13 mouse cellular contexts compared by ENCODE assay signal in genomic region chr19:40249352-40249751, GRCm38 (mm10). TPM values are rescaled to one million over a fixed set of nuclear protein-coding genes. Genes with fewer than 3 reads are reported as not detected.
DNase-seq lines count a peak whose midpoint lies in the region; ATAC-seq and TF ChIP-seq lines count a peak whose summit lies in the region.
"Had no signal": no experiment of that assay in that cellular context is flagged by ENCODE, and none has a peak within 500 bp of the region (broad histone marks: within the 10 kb centered on the region; RNA-seq: fewer than 3 reads in every experiment).

No protein-coding gene starts in this region.

- H3K36me3 ChIP-seq in heart, postnatal 0 days (replicated peaks; ENCODE audit: control insufficient read depth, insufficient read depth, low read length): peaks cover 32% of the 10 kb centered on the region
- H3K36me3 ChIP-seq in lung, embryonic 15.5 days: no peaks in the 10 kb centered on the region; the same call in 1 of the 2 replicates
- H3K36me3 ChIP-seq: neural tube, embryonic 13.5 days had no signal

- peaks cover 14% of the 10 kb centered on the region for H3K4me1 ChIP-seq in lung, adult 2 months (ENCODE audit: control insufficient read depth, insufficient read depth, low read length)
- H3K4me1 ChIP-seq in heart, postnatal 0 days (ENCODE audit: control insufficient read depth, insufficient read depth): peaks cover 15% of the 10 kb centered on the region; the same call in 1 of the 2 replicates
- 0 out of 2 replicates have a peak, but pooled peaks cover 6% of the 10 kb centered on the region for H3K4me1 ChIP-seq in lung, embryonic 15.5 days
- H3K4me1 ChIP-seq: forebrain, embryonic 13.5 days; liver, embryonic 15.5 days had no signal

- DNase-seq in lung, adult 18-20 months: peak; percentile 56 to 64
- no peak for DNase-seq in lung, adult 2 months
- peak; percentile 54 for DNase-seq in heart, postnatal 0 days (ENCODE audit: low spot score)
- no peak for DNase-seq in cerebellum, adult 11 months
- no peak for DNase-seq in right cerebral cortex, postnatal 4 days
- no peak for DNase-seq in embryo, embryonic 9.5 days (ENCODE audit: extremely low spot score)
- DNase-seq: adrenal gland, postnatal 36 days had no signal

- ATAC-seq in heart, postnatal 0 days (ENCODE audit: insufficient read depth, low read depth): peak; percentile 22; the same call in 1 of the 2 replicates
- no peak for ATAC-seq in lung, embryonic 15.5 days (ENCODE audit: borderline replicate concordance, extremely low read depth, low FRiP score, low TSS enrichment)
- ATAC-seq: forebrain, embryonic 13.5 days had no signal

- no peak overlapping the region for H3K4me3 ChIP-seq in lung, adult 2 months (replicated peaks; ENCODE audit: extremely low read depth, low read depth, low read length)
- no peak overlapping the region for H3K4me3 ChIP-seq in heart, postnatal 0 days (ENCODE audit: low read depth, low read length)
- no peak overlapping the region for H3K4me3 ChIP-seq in lung, embryonic 15.5 days
- H3K4me3 ChIP-seq: forebrain, embryonic 13.5 days; liver, embryonic 15.5 days; neural tube, embryonic 13.5 days had no signal

- WGBS in lung, adult 2 months: 42% methylated on average over 11 of the region's 11 CpGs
- WGBS in heart, postnatal 0 days: 9% methylated on average over 11 of the region's 11 CpGs
- WGBS in lung, embryonic 15.5 days: 49% methylated on average over 11 of the region's 11 CpGs

- no peaks in the 10 kb centered on the region for H3K27me3 ChIP-seq in heart, postnatal 0 days (ENCODE audit: control insufficient read depth, insufficient read depth, low read length)
- H3K27me3 ChIP-seq in lung, embryonic 15.5 days: no peaks in the 10 kb centered on the region
- H3K27me3 ChIP-seq: forebrain, embryonic 13.5 days; liver, embryonic 15.5 days; neural tube, embryonic 13.5 days had no signal

- H3K27ac ChIP-seq in heart, postnatal 0 days (ENCODE audit: low read depth): peak overlapping the region; percentile 79
- H3K27ac ChIP-seq in lung, embryonic 15.5 days: peak overlapping the region; percentile 52; the same call in 1 of the 2 replicates
- H3K27ac ChIP-seq: forebrain, embryonic 13.5 days; kidney, postnatal 0 days; liver, embryonic 15.5 days; neural tube, embryonic 13.5 days had no signal

- peak overlapping the region; percentile 22; the same call in 1 of the 2 replicates for H3K4me2 ChIP-seq in heart, postnatal 0 days (ENCODE audit: low read depth, low read length)
- H3K4me2 ChIP-seq in lung, embryonic 15.5 days: no peak overlapping the region
- H3K4me2 ChIP-seq: forebrain, embryonic 13.5 days; liver, embryonic 15.5 days; neural tube, embryonic 13.5 days had no signal

- H3K9ac ChIP-seq in heart, postnatal 0 days (replicated peaks; ENCODE audit: low read depth, low read length): no peak overlapping the region
- H3K9ac ChIP-seq in lung, embryonic 15.5 days: no peak overlapping the region
- H3K9ac ChIP-seq: forebrain, embryonic 13.5 days; liver, embryonic 15.5 days; neural tube, embryonic 13.5 days had no signal

- H3K9me3 ChIP-seq in heart, postnatal 0 days (replicated peaks; ENCODE audit: control insufficient read depth, low read length): no peaks in the 10 kb centered on the region
- H3K9me3 ChIP-seq in lung, embryonic 15.5 days: no peaks in the 10 kb centered on the region
- H3K9me3 ChIP-seq: forebrain, embryonic 13.5 days; liver, embryonic 15.5 days; neural tube, embryonic 13.5 days had no signal

- TF ChIP-seq CTCF in lung, adult 2 months (IDR thresholded peaks at IDR 0.05; ENCODE audit: insufficient read depth, low read length): no peak
- no peak for TF ChIP-seq CTCF in heart, postnatal 0 days (IDR thresholded peaks at IDR 0.05; ENCODE audit: low read depth)

- no peak for TF ChIP-seq EP300 in heart, postnatal 0 days (IDR thresholded peaks at IDR 0.05; ENCODE audit: low read depth)

- no peak for TF ChIP-seq POLR2A in lung, adult 2 months (IDR thresholded peaks at IDR 0.05; ENCODE audit: borderline replicate concordance, extremely low read depth, low read depth, low read length)

RNA-seq across cellular contexts. Expression of gene Pdlim1, which starts 22.3 kb away (rescaled TPM):
- 119 and 148 TPM in 2 replicates for polyA plus RNA-seq in lung, adult 2 months (2012; rRNA removed)
- 96.5 and 117 TPM in 2 replicates for total RNA-seq in heart, postnatal 0 days (2014; rRNA removed; ENCODE audit: low replicate concordance)
- 206 and 230 TPM in 2 replicates for polyA plus RNA-seq in heart, postnatal 0 days (2015; fragmentation: Nextera tagmentation; extraction: Ambion mirVana)
- polyA plus RNA-seq in lung, embryonic 15.5 days (2015; fragmentation: Nextera tagmentation; extraction: Ambion mirVana): 159 and 171 TPM in 2 replicates
- total RNA-seq: MEL had no signal

Comparison
In these comparisons a context has a peak if more than half of its experiments do, and no peak if none do; other contexts are left out.
1. DNase-seq: peak in lung, adult 18-20 months (2 of 2) and heart, postnatal 0 days (single experiment); none in lung, adult 2 months (single experiment), cerebellum, adult 11 months (single experiment), right cerebral cortex, postnatal 4 days (single experiment) and embryo, embryonic 9.5 days (single experiment).